Mouse (Mus musculus) adrenal gland, adult 18-20 months (tissue): ENCODE data around the gene Zkscan8. TPM values are rescaled to one million over a fixed set of nuclear protein-coding genes. Genes with fewer than 3 reads are reported as not detected.
"Not testable (repeated sequence)": the region's sequence is repeated elsewhere in the genome, so short reads cannot be mapped to it uniquely, and the experiment has no call there.

Experiments
- DNase-seq, 2 experiments: peaks; one replicate each; pipeline ENCODE4 v3.0.0; 2021 to 2022; ENCODE audit warnings: low spot score in 2 of 2
- long read RNA-seq, 2 experiments: library from polyadenylated mRNA; stranded (forward); transcript quantifications; one replicate each; pipeline ENCODE4 v2.0.0; 2021
- total RNA-seq, 2 experiments: library from RNA; stranded (reverse); gene quantifications; 1 replicate in 1 of 2; 2 replicates in 1 of 2; pipeline ENCODE4 v1.2.3; 2021

The Zkscan8 gene
- total RNA-seq = 10 to 100 TPM; 13.5 to 15.6 TPM
- long read RNA-seq, experiment 1, partial matches to known transcripts = 0 of 1 reads
- long read RNA-seq, experiment 1, other reads (novel, unspliced or antisense) = 1 of 1 reads
- long read RNA-seq, experiment 2, partial matches to known transcripts = 0 of 2 reads
- long read RNA-seq, experiment 2, other reads (novel, unspliced or antisense) = 2 of 2 reads

DNA sequence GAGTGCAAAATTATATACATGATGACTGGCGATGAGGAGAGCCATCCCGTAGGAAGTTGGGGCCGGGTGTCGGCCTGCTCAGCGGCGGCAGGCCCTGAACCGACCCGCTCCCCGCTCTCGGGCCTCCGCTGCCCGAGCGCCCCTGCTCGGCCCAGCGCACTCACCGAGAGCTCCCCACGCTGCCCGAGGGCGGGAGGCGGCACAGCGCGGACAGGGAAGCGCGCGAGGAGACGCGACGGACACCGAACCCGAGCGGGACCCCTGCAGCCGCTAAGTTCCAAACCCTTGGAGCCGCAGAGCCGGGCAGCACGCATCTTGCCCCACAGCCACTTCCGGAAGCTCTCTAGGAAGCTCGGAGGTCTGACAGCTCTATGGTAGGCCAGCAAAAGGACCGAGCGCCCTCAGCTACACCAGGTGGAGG lies at the start of gene Zkscan8:
Gene Zkscan8 (minus strand): TSS at position 340 of the 421 bp plus-strand sequence.
- peak; percentile 84 to 85 for DNase-seq

DNA sequence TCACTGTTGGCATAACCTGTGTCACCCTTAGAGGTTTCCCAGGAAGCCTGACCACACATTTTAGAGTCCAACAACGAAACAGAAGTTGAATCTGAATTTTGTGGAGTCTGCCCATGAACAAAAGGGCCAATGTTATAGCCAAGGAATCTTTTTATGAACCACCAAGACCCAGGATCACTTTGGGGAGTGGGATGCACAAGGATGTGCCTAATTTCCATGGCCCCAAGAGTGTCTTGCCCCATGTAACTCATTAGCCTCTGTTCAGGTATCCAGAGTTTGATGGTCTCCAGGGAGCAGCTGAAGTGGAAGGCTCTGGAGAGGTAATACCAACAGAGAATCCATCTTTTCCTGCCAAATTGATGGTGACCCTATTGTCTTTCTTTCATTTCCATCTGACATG lies 28.9 kb upstream of the Zkscan8 start, which contains the start of gene Olfr1535:
Gene Olfr1535 (minus strand): TSS at position 101 of the 400 bp plus-strand sequence.
- DNase-seq = no peak

- no peak for DNase-seq
Observed at GRCm38 (mm10) chr13:21550416-21551110, 19.6 kb upstream of the Zkscan8 start.

DNA sequence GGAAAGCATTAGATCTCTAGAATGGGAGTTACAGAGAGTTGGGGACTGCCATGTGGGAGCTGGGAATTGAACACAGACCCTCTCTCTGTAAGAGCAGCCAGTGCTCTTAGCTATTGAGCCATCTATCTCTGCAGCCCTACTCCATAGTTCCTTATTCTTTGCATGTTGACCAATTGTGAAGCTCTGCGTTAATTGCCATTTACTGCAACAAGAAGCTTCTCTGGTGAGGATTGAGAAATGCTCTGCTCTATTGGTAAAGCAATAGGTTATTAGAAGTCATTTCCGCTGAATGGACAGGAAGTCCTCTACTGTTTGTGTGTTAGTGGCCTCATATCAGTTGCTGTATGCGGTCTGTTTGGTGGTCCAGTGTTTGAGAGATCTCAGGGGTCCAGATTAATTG lies 18.6 kb upstream of the Zkscan8 start:
- DNase-seq = no peak

GRCm38 (mm10) chr13:21542708-21543107 lies 11.8 kb upstream of the Zkscan8 start, which contains the start of gene Olfr1366:
Olfr1366 (minus strand) TSS chr13:21542808.
- no peak for DNase-seq

- DNase-seq = no peak
Observed at GRCm38 (mm10) chr13:21530136-21530535, 784 bp downstream of the Zkscan8 start.

GRCm38 (mm10) chr13:21506221-21506649 lies 24.7 kb downstream of the Zkscan8 start:
- peak; percentile 71 to 73 for DNase-seq

- no peak for DNase-seq
Observed at GRCm38 (mm10) chr13:21502296-21502695, 28.6 kb downstream of the Zkscan8 start.

DNA sequence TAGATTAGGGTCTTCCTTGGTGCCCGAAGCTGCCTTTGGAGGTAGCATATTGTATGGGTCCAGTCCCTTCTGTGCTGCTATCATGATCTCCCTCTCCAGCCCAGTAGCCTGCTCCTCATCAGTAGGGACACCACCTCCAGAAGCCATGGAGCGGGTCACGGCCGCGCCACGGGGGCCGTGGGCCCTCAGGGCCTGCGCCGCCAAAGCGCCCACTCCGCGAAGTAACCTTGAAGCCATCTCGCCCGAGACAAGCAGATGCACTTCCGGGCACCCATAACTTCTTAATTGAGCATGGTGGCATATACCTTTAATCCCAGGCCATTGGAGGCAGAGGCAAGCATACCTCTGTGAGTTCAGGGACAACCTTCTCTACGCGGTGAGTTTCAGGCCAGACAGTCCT lies 29.7 kb downstream of the Zkscan8 start, which contains the start of gene Gm11273:
Gene Gm11273 (minus strand): TSS at position 237 of the 400 bp plus-strand sequence.
- not testable (repeated sequence) for DNase-seq

DNA sequence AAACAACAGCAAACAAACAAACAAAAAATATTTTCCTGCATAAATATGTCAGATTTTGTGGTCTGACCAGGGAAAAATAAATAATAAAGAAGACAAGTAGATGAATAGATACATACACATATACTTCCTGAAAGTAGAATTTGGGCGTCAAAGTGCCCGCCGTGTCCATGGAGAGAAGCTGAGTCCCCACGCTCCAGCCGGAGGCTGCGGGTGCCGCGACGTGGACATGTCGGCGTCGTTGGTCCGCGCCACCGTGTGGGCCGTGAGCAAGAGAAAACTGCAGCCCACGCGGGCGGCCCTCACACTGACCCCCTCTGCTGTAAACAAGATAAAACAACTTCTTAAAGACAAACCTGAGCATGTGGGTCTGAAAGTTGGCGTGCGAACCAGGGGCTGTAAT lies 35.8 kb downstream of the Zkscan8 start, which contains the start of gene AK157302:
Gene AK157302 (plus strand): TSS at position 144 of the 400 bp plus-strand sequence.
- no peak for DNase-seq

- DNase-seq = peak in 1 of 2 experiments; percentile 13
Observed at GRCm38 (mm10) chr13:21492847-21493246, 38.1 kb downstream of the Zkscan8 start.

DNA sequence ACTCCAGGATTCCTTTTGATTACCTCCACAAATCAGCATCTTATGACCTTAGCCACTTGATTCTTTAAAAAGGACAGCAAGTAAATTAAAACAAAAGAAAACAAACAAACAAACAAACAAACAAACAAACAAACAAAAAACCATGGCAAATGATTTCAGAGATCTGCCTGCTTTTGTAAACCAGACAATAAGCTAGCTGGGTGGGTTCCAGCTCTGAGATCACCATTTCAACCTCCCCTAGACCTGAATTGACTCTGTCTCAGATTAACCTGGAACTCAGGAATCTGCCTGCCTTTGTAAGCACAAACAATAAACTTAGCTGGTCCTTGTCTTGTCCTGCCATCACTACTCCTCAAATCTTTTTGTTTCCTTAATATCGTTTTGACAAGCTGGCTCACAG lies 44.0 kb downstream of the Zkscan8 start:
- no peak for DNase-seq

DNA sequence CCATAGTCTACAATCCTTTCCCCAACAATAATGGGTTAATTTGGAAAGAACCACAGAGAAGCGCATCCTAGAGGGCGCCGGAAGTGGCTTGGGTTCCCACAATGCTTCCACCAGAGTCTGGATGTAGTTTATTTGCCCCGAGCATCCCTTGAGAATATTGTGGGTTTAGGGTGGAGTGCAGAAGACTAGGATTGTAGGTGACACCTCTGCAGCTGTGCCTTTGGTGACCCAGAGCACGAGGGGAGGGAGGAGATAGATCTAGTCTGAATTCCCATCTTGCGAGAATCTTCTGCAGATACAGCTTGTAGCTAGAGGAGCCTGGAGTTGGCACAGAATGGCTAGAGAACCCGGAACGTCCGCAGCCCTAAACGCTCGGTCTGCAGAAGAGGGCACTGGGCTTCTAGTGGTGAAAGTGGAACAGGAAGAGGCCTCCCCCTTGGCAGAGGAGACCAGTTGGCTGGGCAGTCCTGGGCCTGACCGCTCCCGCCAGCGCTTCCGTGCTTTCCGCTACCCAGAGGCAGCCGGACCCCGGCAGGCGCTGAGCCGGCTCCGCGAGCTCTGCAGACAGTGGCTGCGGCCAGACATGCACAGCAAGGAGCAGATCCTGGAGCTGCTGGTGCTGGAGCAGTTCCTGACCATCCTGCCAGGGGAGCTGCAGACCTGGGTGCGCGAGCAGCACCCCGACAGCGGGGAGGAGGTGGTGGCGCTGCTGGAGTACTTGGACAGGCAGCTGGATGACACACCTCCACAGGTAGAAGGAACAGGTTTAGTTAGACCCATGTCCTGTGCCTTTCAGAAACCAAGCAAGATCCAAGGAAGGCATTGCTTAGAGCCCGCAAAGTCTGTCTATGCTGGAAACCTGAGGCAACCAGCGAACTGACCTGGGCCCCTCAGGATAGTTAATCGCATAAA lies 51.9 kb downstream of the Zkscan8 start, which contains the start of the genes Zkscan4 and Gm10065:
Gene Zkscan4 (plus strand): TSS at position 149 of the 912 bp plus-strand sequence.
Gene Gm10065 (minus strand): TSS at position 683 of the 912 bp plus-strand sequence.
- DNase-seq = peak; percentile 49

DNA sequence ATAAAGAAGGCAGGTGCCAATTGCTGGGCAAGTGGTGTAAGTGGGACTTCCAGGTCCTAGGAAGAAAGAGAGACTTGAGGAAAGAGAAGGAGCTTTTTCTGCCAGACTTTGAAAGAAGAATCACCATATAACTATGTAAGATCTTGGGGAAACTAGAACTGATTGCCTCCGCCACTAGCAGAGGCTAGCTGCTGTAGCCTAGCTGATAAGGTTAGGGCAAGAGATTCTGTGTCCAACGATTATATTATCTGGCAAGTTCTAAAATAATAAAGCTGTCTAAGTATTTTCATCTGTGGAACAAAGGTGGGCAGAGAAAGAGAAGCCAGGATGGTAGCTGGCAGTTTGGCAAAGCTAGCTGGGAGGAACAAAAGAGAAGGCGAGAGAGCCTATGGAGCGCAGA lies 58.5 kb downstream of the Zkscan8 start:
- DNase-seq = no peak

DNA sequence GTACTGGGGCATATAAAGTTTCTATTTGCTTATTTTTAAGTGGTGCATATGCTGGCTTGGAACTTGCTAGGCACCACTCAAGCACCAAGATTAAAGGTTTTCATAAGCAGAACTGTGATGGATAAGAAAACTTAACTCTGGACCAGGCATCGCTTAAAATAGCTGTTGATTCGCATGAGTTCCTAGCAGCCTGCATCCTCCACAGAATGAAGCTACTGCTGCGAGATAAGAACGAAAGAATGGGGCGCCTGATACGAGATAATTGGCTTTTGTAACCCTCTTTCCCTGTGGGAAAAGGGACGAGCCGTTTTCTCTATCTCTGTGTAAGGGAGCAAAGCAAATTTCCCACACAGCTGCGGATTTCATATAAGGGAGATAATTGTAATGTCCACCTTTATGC lies 61.8 kb downstream of the Zkscan8 start:
- no peak for DNase-seq

DNA sequence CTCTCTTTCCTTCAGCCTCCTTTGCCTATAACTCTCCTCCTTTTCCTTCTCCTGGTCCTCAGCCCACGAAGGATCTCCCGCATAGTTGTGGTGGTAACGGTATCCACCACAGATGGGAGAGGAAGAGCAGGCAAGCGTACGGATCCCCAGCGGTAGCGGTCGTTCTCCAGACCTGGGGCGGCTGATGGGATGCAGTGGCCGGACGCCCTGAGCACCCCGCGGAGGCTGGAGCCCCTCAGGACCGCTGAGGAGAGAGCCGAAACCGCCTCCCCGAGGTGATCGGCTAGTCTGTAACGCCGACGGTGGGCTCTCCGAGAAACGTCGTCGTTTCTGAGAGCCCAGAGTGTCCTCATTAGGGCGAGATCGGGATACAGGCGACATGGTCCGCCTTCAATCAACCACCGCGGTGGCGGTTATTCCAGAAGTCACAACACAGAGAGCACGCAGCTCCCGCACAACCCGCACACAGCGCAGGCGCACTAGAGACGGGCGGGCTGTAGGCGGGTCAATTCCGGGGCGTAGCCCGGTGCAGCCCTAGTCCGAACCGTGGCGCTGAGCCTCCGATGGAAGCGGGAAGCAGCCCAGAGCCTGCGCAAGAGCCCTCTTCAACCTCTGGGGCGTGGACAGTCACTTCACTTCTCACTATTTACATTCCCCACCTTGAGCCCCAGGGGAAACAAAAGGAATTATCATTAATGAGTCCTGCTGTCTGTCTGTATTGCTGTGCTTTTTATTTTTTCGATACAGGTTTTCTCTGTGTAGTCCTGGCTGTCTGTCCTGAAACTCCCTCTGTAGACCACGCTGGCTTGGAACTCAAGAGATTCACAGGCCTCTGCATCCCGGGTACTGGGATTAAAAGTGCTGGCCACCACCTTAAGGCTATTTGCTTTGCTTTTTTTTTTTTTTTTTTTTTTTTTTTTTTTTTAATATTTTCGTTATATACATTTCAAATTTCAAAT lies 62.6 kb downstream of the Zkscan8 start, which contains the start of gene Nkapl:
Gene Nkapl (minus strand): TSS at position 449 of the 959 bp plus-strand sequence.
- peak; percentile 80 for DNase-seq

GRCm38 (mm10) chr13:21467336-21467735 lies 63.6 kb downstream of the Zkscan8 start:
- no peak for DNase-seq
